Mouse (Mus musculus): ENCODE data around the gene Twf1. TPM values are rescaled to one million over a fixed set of nuclear protein-coding genes. Genes with fewer than 3 reads are reported as not detected.
A peak's percentile ranks its signal among the peaks of the same experiment; 100 is the strongest.

Gene Twf1
- total RNA-seq, 4 experiments from 2014 or later, result 83.9 to 116 (median 98.3) TPM

DNA sequence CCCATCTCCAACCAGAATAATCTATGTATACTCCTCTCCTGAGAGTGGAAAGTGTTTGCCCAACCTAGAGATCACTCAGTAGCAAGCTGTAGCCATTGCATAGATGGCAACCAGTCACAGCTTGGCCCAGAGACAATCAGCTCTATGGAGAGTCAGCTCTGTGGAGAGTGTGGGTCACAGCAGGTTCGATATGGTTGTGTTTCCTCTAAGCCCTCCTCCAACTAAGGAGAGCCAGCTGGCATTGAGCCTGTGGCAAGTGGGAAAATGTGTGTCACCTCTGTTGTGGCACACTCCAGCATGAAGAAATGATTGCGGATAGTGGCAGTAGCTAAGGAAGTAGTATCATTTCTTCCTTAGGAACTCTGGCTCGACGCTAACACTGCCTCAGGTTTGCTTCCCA is 18.2 kb downstream of the Twf1 start:
- no peak for DNase-seq

DNA sequence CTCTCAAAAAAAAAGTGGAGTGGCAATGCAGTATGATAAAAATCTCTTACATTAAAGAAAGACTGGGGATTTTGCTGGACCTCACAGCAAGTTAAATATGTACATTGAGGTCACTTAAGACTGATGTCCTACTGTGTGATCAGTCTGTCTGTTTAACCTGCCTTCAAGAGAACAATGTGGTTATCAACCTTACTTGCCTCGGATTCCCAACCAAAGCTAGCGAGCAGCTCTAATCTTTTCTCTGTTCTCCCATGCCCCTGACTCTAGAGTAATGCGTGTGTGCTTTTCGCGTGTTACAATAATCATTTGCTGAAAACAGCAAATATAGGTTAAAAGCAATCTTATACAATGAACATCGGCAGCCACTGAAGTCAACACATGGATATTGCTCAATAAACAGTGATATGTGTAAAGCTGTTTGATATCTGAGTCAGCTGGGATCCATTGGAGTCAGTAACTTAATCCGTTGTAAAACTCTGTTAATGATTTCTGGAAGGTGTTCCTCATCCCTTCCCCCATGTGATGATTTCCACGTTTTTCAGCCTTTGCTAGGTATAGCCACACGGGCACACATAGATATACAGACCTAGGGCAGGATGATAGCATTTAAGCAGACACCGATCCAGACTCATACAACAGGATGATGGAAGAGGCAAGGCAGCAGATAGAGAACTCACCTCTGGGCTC is 21.1 kb downstream of the Twf1 start:
- DNase-seq, result no peak

DNA sequence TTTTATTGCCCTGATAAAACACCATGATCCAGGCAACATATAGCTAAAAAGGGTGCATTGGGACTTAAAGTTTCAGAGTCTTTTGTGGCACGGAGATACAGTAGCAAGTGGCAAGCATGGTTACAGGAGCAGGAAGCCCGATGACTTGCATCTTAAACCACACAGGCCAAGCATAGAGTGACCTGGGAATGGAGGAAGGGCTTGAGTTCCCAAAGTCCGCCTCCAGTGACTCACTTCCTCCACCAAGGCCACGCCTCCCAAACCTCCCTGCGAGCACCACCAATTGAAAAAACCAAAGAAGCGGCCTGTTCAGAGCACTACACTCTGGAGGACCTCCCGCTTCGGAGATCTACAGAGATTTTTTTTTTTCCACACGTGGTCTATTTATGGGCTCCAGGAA is 23.8 kb downstream of the Twf1 start:
- DNase-seq, result no peak

DNA sequence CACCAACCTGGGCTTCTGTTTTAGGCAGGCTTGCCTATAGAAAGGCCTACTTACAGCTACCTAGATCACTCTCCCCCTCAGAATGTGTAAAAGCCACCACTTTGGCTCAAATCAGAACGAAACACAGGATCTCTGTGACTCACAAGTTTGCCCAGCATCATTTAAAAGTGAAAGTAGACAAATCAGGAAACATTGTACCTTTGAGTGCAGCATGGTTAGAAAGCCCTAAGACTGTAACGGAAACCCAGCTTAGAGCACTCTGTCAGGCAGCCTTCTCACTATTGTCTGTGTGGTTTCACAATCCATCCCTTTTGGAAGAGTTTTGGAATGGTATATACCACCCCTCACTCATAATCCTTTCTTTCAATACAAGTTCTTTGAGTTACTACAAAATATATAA is 24.8 kb downstream of the Twf1 start:
- DNase-seq, result no peak

DNA sequence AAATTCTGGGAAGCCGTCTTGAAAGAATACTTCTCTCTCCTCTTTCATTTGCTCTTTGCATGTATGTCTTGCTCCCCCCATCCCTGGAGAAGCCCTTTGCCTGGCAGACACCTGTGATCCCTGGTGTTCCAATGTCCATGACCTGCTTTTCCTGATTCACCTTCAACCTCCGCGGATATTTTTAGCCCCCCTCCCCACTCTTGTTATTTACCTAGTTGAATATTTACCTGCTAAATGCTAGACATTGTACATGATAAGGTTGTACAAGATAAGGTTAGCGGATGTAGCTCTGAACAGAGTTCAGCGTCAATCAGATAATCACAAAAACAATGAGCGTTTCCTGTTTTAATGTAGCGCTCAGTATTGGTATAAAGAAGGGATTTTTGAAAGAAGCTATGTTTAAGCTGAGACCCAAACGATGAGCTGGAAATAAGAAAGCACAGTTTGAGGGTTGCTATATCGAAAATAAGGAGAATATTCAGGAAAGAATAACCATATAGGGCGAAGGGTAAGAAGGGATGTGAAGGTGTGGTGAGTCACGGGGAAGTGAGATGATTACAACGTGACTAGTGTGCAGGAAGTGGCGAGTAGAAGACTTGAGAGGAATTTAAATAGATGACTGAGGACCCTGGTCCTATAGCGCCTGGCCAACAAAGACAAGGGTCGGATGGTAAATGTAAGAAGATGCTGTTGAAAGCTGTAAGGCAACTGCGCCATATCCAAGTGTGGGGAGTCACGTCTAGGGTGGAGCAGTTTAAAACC is 30.6 kb downstream of the Twf1 start:
- DNase-seq, result no peak

DNA sequence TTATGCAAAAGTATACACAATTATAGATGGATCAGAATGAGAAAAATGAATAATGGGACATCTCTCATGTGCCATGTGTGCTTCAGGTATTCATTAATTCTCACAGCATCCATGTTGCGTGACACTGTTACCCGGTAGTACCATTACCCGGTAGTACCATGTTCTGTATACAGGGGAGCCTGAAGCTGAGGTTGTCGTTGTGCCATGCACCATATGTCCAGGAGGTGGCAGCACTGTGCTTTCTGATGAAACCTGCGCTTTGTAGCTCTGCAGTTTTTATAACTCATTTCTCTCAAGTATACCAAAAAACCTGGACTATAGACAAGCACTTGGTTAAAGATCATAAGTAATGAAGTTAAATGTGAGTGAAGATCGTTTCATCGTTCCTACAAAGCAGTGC is 32.2 kb downstream of the Twf1 start:
- peak; percentile 56 for DNase-seq

DNA sequence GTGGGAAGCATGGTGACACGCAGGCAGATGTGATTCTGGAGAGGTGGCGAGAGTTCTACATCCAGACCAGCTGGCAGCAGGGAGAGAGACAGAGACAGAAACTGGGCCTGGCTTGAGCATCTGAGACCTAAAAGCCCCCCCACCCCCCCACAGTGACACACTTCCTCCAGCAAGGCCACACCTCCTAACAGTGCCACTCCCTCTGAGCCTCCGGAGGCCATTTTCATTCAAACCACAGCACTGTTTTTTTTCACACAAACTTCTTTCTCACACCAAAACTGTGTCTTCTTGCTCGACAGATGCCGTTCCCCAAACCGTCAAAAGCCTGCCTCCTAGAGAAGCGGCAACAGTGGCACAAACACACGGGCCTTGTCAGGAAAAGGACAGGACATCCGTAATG is 36.2 kb downstream of the Twf1 start:
- DNase-seq, result no peak

DNA sequence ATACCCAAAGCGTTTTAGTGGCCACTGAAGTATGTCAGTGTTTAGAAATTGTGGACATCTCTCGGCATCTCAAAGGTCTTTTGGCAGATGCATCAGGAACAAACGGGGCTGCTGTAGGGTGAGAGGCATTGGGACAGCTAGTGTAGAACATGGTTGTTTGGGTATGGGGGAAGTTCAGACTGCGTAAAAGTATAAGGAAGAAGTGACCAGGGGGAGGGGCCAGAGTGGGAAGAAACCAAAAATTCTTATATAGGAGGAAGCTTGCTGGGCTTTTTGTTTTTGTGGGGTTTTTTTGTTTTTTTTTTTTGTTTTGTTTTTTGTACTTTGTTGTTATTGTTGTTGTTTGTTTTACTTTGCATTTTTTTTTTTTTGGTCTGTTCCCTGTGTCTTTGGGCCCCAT is 44.8 kb downstream of the Twf1 start:
- no peak for DNase-seq

DNA sequence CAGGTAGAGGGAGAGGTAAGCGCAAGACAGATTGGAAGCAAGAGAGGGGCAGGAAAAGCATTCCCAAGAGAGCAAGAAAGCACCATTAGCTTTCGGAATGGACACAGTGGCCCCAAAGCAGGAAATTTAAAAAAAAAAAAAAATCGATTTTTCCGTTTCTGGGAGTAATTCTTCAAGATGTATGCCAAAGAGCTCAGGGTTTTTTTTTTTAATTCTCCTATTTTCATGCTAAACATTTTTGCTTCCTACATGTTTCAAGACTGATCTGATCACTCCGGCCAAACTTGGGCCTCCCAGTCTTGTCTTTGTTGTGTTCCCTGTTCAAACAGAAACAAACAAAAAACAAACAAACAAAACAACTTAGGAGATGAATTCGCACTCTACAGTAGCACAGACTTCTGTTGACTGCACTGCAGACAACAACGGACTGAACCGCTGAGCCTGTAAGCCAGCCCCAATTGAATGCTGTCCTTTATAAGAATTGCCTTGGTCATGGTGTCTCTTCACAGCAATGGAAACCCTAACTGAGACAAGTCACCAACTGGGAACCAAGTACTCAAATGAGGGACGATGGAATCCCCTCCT is 45.5 kb downstream of the Twf1 start:
- no peak for DNase-seq

DNA sequence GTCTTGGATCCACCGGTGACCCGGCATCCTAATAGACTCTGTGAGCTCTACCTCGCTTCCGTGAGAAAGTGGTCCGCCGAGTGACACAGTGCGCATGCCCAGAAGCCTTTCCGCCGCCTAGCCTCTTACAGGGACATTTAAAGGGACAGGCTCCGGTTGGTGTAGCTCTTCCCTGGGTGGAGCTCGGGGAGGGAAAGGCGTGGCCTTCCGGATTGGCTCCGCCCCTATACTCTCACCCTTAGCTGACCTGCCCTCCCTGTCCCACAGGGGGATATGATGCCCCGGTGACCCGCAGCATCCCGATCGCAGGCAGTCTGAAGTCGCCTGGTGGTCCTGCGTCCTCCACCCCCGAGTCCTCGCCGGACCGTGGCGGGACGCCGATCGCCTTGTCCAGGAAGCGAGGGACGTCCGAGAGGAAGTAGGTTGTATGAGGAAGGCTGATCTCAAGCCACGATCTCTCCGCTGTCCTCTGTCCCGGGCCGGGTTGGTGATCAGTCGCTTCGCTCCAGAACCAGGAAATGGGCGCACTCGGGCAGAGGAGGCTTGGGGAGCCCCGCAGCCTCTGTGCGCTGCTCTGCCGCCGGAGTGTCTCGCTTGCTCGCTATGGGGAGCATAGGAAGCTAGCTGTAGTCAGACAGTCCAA is 46.2 kb downstream of the Twf1 start, which contains the start of the genes Pus7l and Irak4:
Pus7l (minus strand) TSS at position 139 of the 643 bp plus-strand sequence.
Irak4 (plus strand) TSS at position 235 of the 643 bp plus-strand sequence.
- peak; percentile 91 for DNase-seq

DNA sequence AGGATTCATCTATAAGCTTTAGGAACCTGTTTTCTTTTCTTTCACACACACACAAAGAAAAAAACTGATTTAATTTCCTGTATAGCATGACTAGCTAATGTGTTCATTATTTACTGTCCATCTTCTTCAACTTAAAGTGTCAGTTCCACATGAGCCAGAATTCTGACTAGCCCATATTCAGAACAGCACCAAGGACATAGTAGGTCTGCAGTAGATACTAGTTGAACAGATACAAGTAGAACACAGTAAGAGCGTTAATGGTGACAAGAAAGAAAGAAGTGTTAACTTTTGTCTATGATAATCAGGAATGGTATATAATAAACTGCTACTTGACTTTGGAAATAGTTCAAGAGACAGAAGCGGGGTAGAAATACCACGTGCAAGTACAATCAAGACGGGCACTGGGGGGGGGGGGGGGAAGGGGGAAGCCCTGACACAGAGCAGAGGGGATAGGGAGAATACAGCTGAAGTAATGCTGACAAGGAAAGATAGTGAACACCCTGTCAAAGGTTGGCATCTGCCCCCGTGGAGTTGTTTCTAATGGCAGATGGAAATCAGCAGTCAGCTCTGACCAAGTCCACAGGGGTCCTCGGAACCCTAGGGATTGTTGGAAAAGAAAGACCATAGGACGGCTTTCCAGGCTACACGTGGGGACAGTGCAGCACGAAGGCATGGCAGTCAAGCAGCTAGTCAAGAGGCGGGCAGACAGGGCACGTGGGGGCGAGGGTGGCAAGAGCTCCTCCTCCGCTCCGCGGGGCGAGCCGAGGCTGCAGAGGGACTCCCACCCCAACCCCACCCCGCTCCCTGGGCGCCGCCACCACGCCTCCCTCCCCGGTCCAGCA is 46.9 kb downstream of the Twf1 start:
- no peak for DNase-seq

DNA sequence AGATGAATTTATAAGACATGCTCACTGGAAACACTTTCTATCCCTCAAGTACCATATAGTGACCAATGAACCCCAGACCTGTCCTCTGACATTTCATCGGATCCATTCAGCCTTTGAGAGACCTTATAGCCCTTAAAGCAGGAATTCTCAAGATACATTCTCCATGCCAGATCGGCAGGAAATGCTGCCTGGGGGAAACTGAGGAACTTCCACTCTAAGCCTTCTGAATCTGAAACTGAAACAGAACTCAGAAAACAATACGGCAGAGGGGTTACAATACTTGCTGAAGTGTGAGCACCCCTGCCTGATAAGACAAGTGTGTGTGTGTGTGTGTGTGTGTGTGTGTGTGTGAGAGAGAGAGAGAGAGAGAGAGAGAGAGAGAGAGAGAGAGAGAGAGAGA is 50.4 kb downstream of the Twf1 start:
- no peak for DNase-seq

DNA sequence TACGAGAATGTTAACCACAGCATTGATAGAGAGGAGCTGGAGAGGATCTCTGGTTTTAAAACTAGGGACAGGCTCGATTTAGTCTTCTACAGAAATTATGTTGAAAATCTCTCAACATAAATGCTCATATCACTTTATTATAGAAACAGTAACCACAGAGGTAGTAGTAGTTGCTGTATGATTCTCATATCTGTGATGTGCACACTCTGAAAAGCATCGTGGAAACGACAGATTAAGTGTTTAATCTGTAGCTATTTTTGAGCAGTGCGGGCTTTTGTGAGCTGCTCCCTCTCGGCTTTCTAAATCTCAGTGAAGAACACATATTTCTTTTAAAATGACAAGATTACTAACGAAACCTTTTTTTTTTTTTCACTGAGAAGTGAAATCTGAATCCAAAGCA is 54.2 kb downstream of the Twf1 start:
- DNase-seq, result no peak

DNA sequence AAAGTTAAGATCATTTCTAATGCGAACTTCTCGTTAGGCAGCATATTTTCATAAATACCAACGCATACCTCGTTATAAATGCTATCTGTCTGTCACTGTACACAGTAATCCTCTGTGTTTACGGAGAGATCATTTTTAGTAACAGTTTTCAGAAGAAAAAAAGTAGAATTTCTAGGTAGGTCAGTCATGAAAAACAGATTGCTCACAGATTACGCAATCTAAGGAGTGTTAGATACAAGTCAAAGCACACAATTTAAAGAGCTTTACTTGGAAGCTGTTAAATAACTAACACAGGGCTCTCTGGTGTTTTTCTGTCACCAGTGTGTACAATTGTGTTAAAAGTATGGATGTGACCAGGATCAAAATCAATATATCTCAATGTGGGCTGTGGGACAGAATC is 56.7 kb downstream of the Twf1 start:
- no peak for DNase-seq

DNA sequence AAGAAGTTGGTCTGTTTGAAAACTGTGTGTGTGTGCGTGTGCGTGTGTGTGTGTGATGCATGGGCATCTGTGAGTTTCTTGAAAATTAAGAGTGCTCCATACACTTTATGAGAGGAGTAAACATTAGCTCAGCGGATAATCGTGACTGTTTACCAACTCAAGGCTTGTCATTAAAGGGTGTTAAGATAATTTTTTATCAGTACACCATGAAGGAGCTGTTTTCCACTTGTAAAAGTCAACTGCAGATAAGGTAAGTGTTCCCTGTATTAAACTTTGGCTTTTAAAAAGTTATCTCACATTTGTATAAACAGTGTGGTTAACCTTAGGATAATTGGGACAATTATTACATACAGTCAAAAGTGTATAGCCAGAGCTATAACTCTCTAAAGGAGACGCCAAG is 57.4 kb downstream of the Twf1 start:
- no peak for DNase-seq

DNA sequence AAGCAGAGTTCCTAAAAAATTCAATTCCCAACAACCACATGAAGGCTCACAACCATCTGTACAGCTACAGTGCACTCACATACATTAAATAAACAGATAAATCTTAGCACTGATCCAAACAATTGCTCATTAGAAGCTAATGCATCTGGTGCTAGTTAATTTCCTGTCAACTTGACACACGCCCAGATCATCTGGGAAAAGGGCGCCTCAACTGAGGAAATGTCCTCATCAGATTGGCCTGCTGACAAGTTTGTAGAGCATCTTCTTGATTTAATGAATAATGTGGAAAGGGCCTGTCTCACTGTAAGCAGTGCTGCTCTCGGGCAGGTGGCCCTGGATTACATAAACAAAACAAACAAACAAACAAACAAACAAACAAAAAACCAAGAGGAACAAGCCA is 59.2 kb downstream of the Twf1 start:
- no peak for DNase-seq

Other genes starting within 250 kb of the Twf1 start
- gene Adamts20, start 124.5 kb downstream of the Twf1 start, total RNA-seq (2022), result 1 to 10 TPM in 3 of 4 experiments, under 1 TPM in 1; 0.94 to 2.3 (median 1.2) TPM
- gene Pus7l, start 46.3 kb downstream of the Twf1 start, total RNA-seq (2022), result 1 to 10 TPM; 3.5 to 5.4 (median 4.2) TPM
- gene Irak4, start 46.2 kb downstream of the Twf1 start, total RNA-seq (2022), result 10 to 100 TPM; 11.9 to 16.8 (median 14.1) TPM
- 10 to 100 TPM in 1 of 4 experiments, 1 to 10 TPM in 3; 3.3 to 11.1 (median 6.5) TPM for gene Tmem117, start 39.3 kb upstream of the Twf1 start, total RNA-seq (2022)